15 mouse cellular contexts compared by ENCODE assay signal in the genomic region with DNA sequence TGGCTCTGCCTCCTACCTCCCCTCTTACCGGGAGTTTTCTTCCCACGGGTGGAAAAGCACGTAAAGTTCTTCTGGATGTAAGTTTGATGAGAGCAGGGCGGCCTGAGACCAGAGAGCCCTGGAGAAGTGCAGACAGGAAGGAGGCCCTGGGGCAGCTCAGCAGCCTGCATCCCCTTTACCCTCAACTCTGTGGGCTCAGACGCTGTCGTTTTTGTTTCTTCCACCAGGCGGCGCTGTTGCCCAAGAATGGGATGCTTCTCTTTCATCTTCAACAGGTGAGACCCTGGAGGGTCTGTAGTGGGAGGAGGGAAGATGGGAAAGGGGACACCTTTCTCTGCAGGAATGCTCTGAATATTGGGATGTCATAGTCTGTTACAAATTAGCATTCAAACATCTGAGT. TPM values are rescaled to one million over a fixed set of nuclear protein-coding genes. Genes with fewer than 3 reads are reported as not detected.
DNase-seq lines count a peak whose midpoint lies in the region; ATAC-seq and TF ChIP-seq lines count a peak whose summit lies in the region.
"Not testable (repeated sequence)": the region's sequence is repeated elsewhere in the genome, so short reads cannot be mapped to it uniquely, and the experiment has no call there.
"Had no signal": no experiment of that assay in that cellular context is flagged by ENCODE, and none has a peak within 500 bp of the region (broad histone marks: within the 10 kb centered on the region; RNA-seq: fewer than 3 reads in every experiment).

No protein-coding gene starts in this region.

- not testable (repeated sequence) for ATAC-seq in heart, postnatal 0 days (ENCODE audit: insufficient read depth, low read depth); neural tube, embryonic 11.5 days (ENCODE audit: insufficient read depth, low FRiP score, low TSS enrichment)

- peak; percentile 66 for DNase-seq in CD4-positive helper T cell, adult 2 months (ENCODE audit: low read depth, low spot score)
- DNase-seq in ZHBTc4 (ENCODE audit: low read depth, low spot score): peak; percentile 76
- peak; percentile 72 for DNase-seq in embryo, embryonic 10.5 days (ENCODE audit: low spot score)
- not testable (repeated sequence) for DNase-seq in heart, postnatal 0 days (ENCODE audit: low spot score); lung, adult 2 months
- peak; percentile 54 to 61 for DNase-seq in kidney, postnatal 4 days
- DNase-seq in neural tube, embryonic 11.5 days (ENCODE audit: low spot score): peak; percentile 75
- DNase-seq in thymus, postnatal 14 days: peak; percentile 19

- not testable (repeated sequence) for TF ChIP-seq EP300 in heart, postnatal 0 days (IDR thresholded peaks at IDR 0.05; ENCODE audit: low read depth)

- TF ChIP-seq POLR2A in lung, adult 2 months (IDR thresholded peaks at IDR 0.05; ENCODE audit: borderline replicate concordance, extremely low read depth, low read depth, low read length): not testable (repeated sequence)

- not testable (repeated sequence) for H3K9ac ChIP-seq in heart, postnatal 0 days (replicated peaks; ENCODE audit: low read depth, low read length); neural tube, embryonic 11.5 days (ENCODE audit: low read length)

- not testable (repeated sequence) for H3K9me3 ChIP-seq in heart, postnatal 0 days (replicated peaks; ENCODE audit: control insufficient read depth, low read length); neural tube, embryonic 11.5 days (ENCODE audit: control insufficient read depth, low read length)

- H3K27me3 ChIP-seq in heart, postnatal 0 days (ENCODE audit: control insufficient read depth, insufficient read depth, low read length): peaks cover 15% of the 10 kb centered on the region
- peaks cover 17% of the 10 kb centered on the region for H3K27me3 ChIP-seq in neural tube, embryonic 11.5 days (ENCODE audit: control insufficient read depth, insufficient read depth, low read length)

- TF ChIP-seq CTCF in heart, postnatal 0 days (IDR thresholded peaks at IDR 0.05; ENCODE audit: low read depth): peak; percentile 70
- peak; percentile 58 for TF ChIP-seq CTCF in lung, adult 2 months (IDR thresholded peaks at IDR 0.05; ENCODE audit: insufficient read depth, low read length)

- not testable (repeated sequence) for H3K4me3 ChIP-seq in heart, postnatal 0 days (ENCODE audit: low read depth, low read length); lung, adult 2 months (replicated peaks; ENCODE audit: extremely low read depth, low read depth, low read length); neural tube, embryonic 11.5 days (ENCODE audit: low read depth, low read length)

- not testable (repeated sequence) for H3K36me3 ChIP-seq in heart, postnatal 0 days (replicated peaks; ENCODE audit: control insufficient read depth, insufficient read depth, low read length); neural tube, embryonic 11.5 days (ENCODE audit: control insufficient read depth, insufficient read depth, low read length)

- not testable (repeated sequence) for H3K27ac ChIP-seq in heart, postnatal 0 days (ENCODE audit: low read depth); neural tube, embryonic 11.5 days (ENCODE audit: low read depth, low read length)

- not testable (repeated sequence) for H3K4me1 ChIP-seq in heart, postnatal 0 days (ENCODE audit: control insufficient read depth, insufficient read depth); lung, adult 2 months (ENCODE audit: control insufficient read depth, insufficient read depth, low read length); neural tube, embryonic 11.5 days (ENCODE audit: control insufficient read depth, insufficient read depth, low read length)

- H3K4me2 ChIP-seq in heart, postnatal 0 days (ENCODE audit: low read depth, low read length); neural tube, embryonic 11.5 days (ENCODE audit: low read depth): not testable (repeated sequence)

- WGBS in heart, postnatal 0 days: 6% methylated on average over 8 of the region's 8 CpGs
- 7% methylated on average over 8 of the region's 8 CpGs for WGBS in lung, adult 2 months
- 7% methylated on average over 8 of the region's 8 CpGs for WGBS in neural tube, embryonic 11.5 days

RNA-seq across cellular contexts. Expression of a gene that starts 4.2 kb away (rescaled TPM):
- not detected in 2 replicates for total RNA-seq in heart, postnatal 0 days (2014; rRNA removed; ENCODE audit: low replicate concordance)
- 0.10 and 0.11 TPM in 2 replicates for polyA plus RNA-seq in heart, postnatal 0 days (2015; fragmentation: Nextera tagmentation; extraction: Ambion mirVana)
- polyA plus RNA-seq in lung, adult 2 months (2012; rRNA removed): 11.4 and 12.9 TPM in 2 replicates
- polyA plus RNA-seq in neural tube, embryonic 11.5 days (2014; fragmentation: Nextera tagmentation; extraction: Ambion mirVana): 0.28 and 0.81 TPM in 2 replicates
- polyA plus RNA-seq: forebrain, embryonic 13.5 days had no signal

RNA-seq across cellular contexts. Expression of a gene that starts 26.7 kb away (rescaled TPM):
- total RNA-seq in heart, postnatal 0 days (2014; rRNA removed; ENCODE audit: low replicate concordance): not detected in 2 replicates
- polyA plus RNA-seq in heart, postnatal 0 days (2015; fragmentation: Nextera tagmentation; extraction: Ambion mirVana): 1.1 TPM in 2 replicates
- polyA plus RNA-seq in lung, adult 2 months (2012; rRNA removed): 211 and 441 TPM in 2 replicates
- 11.2 and 12.5 TPM in 2 replicates for polyA plus RNA-seq in neural tube, embryonic 11.5 days (2014; fragmentation: Nextera tagmentation; extraction: Ambion mirVana)

RNA-seq across cellular contexts. Expression of a gene that starts 40.2 kb away (rescaled TPM):
- not detected in 2 replicates for total RNA-seq in heart, postnatal 0 days (2014; rRNA removed; ENCODE audit: low replicate concordance)
- not detected in 2 replicates for polyA plus RNA-seq in heart, postnatal 0 days (2015; fragmentation: Nextera tagmentation; extraction: Ambion mirVana)
- not detected in 2 replicates for polyA plus RNA-seq in lung, adult 2 months (2012; rRNA removed)
- not detected in 2 replicates for polyA plus RNA-seq in neural tube, embryonic 11.5 days (2014; fragmentation: Nextera tagmentation; extraction: Ambion mirVana)
- total RNA-seq: gastrocnemius, adult 18-20 months; heart, postnatal 36 days had no signal
- polyA plus RNA-seq: embryonic facial prominence, embryonic 13.5 days; forebrain, embryonic 13.5 days; liver, embryonic 13.5 days; macrophage; stomach, embryonic 16.5 days had no signal

RNA-seq across cellular contexts. Expression of a gene that starts 41.0 kb away (rescaled TPM):
- 0.19 and 1.8 TPM in 2 replicates for total RNA-seq in heart, postnatal 0 days (2014; rRNA removed; ENCODE audit: low replicate concordance)
- 0.26 TPM in 2 replicates for polyA plus RNA-seq in heart, postnatal 0 days (2015; fragmentation: Nextera tagmentation; extraction: Ambion mirVana)
- 91.1 and 177 TPM in 2 replicates for polyA plus RNA-seq in lung, adult 2 months (2012; rRNA removed)
- polyA plus RNA-seq in neural tube, embryonic 11.5 days (2014; fragmentation: Nextera tagmentation; extraction: Ambion mirVana): 0.99 and 1.4 TPM in 2 replicates

RNA-seq across cellular contexts. Expression of a gene that starts 51.0 kb away (rescaled TPM):
- 58.8 and 68.0 TPM in 2 replicates for total RNA-seq in heart, postnatal 0 days (2014; rRNA removed; ENCODE audit: low replicate concordance)
- polyA plus RNA-seq in heart, postnatal 0 days (2015; fragmentation: Nextera tagmentation; extraction: Ambion mirVana): 21.3 and 23.3 TPM in 2 replicates
- polyA plus RNA-seq in lung, adult 2 months (2012; rRNA removed): 6.4 and 6.5 TPM in 2 replicates
- 46.8 and 54.8 TPM in 2 replicates for polyA plus RNA-seq in neural tube, embryonic 11.5 days (2014; fragmentation: Nextera tagmentation; extraction: Ambion mirVana)

Comparison
In these comparisons a context has a peak if more than half of its experiments do, and no peak if none do; other contexts are left out.
1. RNA of a gene that starts 26.7 kb away (polyA plus RNA-seq): 211 to 441 TPM in lung, adult 2 months; 11.2 to 12.5 TPM in neural tube, embryonic 11.5 days and 1.1 TPM in heart, postnatal 0 days; every median in the first group is over 10 times any median in the second.